Mouse (Mus musculus) heart, adult 11 months (tissue): ENCODE measurements around the gene Ubald2.
"Not testable (repeated sequence)": the region's sequence is repeated elsewhere in the genome, so short reads cannot be mapped to it uniquely, and the experiment has no call there.

Source experiments
- DNase-seq: peaks from one replicate; pipeline ENCODE4 v3.0.0; 2022

Ubald2 gene

GRCm38 (mm10) chr11:116433356-116434286, at the start of gene Ubald2:
Gene Ubald2 (plus strand): TSS chr11:116434094.
- peak; percentile 100 for DNase-seq

- no peak for DNase-seq
Observed at GRCm38 (mm10) chr11:116384171-116384570, 49.7 kb upstream of the Ubald2 start.

DNA sequence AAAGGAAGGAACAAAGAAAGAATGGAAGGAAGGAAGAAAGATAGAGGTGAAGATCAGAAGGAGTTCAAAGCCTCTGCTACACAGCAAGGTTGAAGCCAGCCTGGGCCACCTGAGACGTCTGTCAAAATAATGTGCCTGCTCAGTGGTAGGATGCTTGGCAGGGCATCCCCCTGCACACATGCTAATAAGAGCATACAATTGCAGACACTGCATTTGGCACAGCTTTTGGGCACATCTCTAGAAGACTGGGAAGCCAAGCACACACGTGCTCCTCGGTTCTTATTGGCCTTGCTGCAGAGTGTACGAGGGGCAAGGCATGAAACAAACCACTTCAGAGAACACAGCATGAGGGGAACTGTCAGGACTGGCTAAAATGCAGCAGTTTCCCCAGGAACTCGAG, 47.9 kb upstream of the Ubald2 start:
- DNase-seq: no peak

- DNase-seq: no peak
Observed at GRCm38 (mm10) chr11:116387086-116388071, 46.5 kb upstream of the Ubald2 start.

- DNase-seq: peak; percentile 96
Observed at GRCm38 (mm10) chr11:116388841-116389480, 44.9 kb upstream of the Ubald2 start.

GRCm38 (mm10) chr11:116394769-116395168, 39.1 kb upstream of the Ubald2 start:
- no peak for DNase-seq

DNA sequence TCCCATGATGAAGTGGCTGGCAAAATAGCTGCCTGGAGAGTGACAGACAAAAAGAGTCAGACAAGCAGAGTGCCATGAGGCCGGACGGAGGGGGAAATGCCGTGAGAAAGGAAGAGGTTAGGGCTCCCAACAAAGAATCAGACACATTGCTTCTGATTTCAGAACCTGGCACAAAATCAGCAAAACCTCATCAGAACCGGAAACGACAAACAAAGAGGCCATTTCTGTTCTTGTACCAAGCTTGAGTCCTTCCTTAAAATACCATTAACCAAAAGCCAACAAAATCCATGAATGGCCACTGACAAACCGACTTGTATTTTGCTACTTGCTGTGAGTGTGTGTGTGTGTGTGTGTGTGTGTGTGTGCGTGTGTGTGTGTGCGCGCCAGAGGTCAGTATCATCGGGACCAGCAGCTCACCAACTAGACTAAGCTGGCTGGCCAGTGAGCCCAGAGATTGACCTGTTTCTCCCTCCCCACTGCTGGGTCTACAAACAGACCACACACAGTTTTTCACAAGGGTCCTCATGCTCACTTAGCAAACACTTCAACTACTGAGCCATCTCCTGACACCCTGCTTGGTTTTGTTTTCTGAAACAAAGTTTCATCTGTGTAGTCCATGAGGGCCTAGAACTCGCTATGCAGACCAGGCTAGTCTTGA, 37.5 kb upstream of the Ubald2 start:
- DNase-seq: no peak

DNA sequence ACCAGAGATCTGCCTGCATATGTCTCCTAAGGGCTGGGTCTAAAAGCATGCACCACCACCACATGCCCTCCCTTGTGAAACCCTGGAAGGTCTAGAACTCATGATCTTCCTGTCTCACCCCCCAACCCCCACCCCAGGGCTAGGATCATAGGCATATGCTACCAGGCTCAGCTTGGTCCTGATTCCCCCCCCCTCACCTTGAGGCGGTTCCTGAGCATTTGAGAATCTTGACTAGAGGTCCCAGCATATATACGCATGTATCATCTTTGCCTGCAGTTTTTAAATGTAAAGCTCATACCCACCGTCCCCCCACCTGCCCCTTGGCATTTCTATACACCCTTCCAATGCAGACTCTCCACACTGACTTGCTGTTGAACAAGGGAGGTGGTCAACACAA, 37.0 kb upstream of the Ubald2 start:
- DNase-seq: no peak

DNA sequence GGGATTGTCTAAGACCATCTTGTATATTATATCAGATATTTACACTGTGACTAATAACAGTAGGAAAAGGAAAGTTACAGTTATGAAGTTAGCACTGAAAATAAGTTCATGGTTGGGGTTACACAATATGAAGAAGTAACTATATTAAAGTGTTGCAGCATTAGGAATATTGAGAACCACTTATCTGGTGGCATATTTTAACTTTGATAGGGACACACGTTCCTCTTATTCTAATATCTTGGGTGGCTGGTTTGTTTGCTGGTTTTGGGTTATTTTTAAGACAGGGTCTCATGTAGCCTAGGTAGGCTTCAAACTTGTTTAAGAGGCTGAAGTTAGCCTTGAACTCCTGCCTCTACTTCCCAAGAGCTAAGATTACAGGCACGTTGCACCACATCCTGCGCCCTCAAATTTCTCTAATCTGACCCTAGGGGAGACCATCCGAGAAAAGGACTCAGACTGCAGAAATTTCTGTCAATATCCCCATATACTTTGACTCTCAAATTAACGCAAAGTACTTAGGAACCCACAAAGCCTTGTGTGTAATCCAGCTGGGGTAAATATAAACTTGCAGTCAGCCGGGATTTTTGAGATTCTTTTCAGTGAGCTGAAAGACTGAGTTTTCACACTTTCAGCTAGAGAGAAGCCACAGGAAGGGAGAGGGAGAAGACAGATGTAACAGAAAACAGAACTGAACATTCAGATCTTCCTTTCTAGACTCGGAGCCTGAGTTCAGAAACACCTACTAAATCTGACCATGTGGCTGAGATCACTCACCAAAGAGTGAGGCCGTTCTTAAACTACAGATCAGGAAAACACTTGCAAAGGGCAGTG, 36.2 kb upstream of the Ubald2 start:
- DNase-seq: no peak

DNA sequence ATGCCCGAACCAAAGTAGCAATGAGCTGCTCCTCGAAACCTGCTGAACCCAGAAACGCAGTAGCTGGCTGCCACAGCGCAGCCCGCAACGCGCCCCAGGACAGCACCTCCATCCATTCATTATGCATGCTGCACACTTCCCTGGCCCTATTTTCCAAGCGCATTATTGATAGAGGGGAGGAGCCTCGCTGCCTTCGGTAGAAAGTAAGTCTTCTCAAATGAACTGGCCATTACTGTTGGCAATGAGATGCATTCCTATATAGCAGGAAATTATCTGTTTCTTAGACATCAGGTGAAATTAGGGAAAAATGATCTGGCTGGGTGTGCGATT, 35.6 kb upstream of the Ubald2 start:
- no peak for DNase-seq

DNA sequence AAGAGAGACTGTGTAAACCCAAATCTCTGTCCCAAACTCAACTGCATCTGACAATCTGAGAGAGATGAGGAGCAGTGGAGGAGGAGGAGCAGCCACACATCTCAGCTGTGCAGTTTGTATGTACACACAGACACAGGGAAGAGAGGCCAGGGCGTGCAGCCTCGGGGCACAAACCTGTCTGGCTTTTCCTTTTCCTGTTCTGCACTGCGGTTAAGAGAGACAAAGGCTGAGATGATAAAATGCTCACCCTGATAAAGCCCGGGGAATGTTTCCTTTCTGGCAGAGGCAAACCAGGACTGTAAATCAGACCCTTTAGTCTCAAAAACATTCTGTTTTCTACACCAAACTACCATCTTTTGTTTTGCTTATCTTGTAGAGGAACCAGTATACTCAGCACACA, 33.3 kb upstream of the Ubald2 start:
- no peak for DNase-seq

DNA sequence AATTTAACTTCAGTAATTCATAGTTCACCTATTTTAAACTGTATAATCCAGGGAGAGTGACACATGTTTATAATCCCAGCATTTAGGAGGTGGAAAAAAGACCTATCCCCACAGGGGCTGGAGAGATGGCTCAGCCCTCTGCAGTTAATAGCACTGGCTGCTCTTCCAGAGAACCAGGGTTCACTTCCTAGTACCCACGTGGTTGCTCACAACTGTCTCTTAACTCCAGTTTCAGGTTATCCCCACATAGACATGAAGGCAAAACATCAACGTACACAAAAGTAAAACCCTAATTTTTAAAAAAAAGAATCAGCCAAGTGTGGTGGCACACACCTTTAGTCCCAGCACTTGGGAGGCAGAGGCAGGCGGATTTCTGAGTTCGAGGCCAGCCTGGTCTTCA, 28.3 kb upstream of the Ubald2 start:
- no peak for DNase-seq

- DNase-seq: no peak
Observed at GRCm38 (mm10) chr11:116406231-116406728, 27.6 kb upstream of the Ubald2 start.

DNA sequence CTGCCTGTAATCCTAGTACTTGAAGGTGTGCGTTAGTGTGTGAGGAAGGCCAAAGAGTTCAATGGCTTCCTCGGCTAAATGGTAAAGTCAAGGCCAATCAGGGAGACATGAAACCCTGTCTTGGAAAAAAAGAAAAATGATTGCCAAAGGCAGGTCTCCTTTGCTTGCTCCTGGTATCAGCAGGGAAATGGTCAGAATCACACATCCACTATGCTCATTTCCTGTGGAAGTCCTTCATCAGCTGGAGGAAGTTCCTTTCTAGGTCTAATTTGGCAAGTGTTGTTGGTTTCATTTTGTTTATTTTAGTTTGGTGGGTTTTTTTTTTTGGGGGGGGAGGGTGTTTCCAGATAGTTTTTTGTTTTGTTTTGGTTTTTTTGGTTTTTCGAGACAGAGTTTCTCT, 24.9 kb upstream of the Ubald2 start:
- DNase-seq: no peak

GRCm38 (mm10) chr11:116410415-116410814, 23.5 kb upstream of the Ubald2 start:
- not testable (repeated sequence) for DNase-seq

GRCm38 (mm10) chr11:116411582-116411981, 22.3 kb upstream of the Ubald2 start:
- DNase-seq: no peak

- DNase-seq: no peak
Observed at GRCm38 (mm10) chr11:116412028-116412827, 21.7 kb upstream of the Ubald2 start.

DNA sequence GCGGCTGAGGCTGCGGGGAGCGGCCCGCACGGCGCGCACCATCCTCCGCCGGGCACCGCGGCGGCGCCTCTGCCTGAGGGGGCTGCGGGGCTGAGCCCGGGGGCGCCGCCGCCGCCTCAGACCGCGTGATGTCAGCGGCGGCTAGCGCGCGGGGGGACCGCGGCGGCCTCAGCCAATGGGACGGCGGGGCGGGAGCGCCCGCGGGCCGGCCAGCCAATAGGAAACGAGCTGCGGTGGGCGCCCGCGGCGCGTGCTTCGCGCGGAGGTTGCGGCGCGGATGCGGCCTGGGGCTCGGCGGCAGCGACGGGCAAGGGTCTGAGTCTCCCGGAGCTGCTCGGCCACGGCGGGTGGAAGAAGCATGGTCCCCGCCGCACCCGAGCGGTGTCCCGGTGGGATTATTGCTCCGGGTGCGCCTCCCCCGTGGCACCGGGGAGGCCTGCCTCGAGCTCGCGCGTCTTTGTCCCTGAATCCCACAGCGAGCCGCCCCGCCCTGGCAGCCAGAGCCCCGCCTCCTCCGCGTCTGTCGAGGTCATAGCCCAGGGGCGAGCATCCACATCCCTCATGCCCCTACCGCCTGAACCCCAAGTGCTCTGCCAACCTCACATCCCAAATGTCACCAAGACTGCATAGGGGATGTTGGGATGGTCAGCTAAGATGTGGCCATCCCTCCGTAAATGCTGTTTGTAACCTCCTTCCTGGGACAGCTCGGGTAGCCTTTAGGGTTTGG, 20.8 kb upstream of the Ubald2 start, which contains the start of gene Rnf157:
Gene Rnf157 (minus strand): TSS at position 129 of the 727 bp plus-strand sequence.
- peak; percentile 99 for DNase-seq

DNA sequence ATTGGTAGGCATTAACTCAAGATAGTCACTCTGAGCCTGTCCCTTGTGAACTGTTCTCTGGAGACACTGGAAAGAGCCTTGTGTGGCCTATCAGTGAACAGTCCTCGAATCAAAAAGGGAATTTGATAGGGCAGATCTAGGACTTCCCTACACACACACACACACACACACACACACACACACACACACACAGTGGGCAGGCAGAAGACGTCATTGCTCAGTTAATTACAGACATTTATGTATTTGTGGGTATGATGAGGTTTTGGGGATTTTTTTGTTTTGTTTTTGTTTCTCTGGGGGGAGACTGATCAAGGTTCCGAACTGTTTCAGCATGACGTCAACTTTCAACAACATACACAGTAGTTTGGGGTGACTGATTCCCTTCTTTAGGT, 20.3 kb upstream of the Ubald2 start:
- DNase-seq: no peak
